ENCODE assay signal across 18 mouse cellular contexts in genomic region chr2:69414539-69414938, GRCm38 (mm10). TPM values are rescaled to one million over a fixed set of nuclear protein-coding genes. Genes with fewer than 3 reads are reported as not detected.
"Had no signal": no experiment of that assay in that cellular context is flagged by ENCODE, and none has a peak within 500 bp of the region (broad histone marks: within the 10 kb centered on the region; RNA-seq: fewer than 3 reads in every experiment).

No protein-coding gene starts in this region.

- H3K4me3 ChIP-seq: layer of hippocampus, adult 2 months; limb, embryonic 13.5 days; liver, embryonic 13.5 days; megakaryocyte, embryonic 14.5 days; midbrain, embryonic 13.5 days; neural tube, embryonic 12.5 days had no signal

- ATAC-seq: midbrain, embryonic 13.5 days had no signal

- H3K36me3 ChIP-seq: limb, embryonic 13.5 days; liver, embryonic 13.5 days; midbrain, embryonic 13.5 days; neural tube, embryonic 12.5 days had no signal

- H3K27me3 ChIP-seq: limb, embryonic 13.5 days; liver, embryonic 13.5 days; neural tube, embryonic 12.5 days had no signal

- DNase-seq: kidney, adult 11 months; kidney, adult 9 months; kidney, postnatal 4 days; left cerebral cortex, postnatal 4 days; liver, embryonic 13.5 days; lung, adult 18-20 months; right cerebral cortex, postnatal 25 days; thymus, postnatal 4 days had no signal

- H3K4me2 ChIP-seq: limb, embryonic 13.5 days; liver, embryonic 13.5 days; midbrain, embryonic 13.5 days; neural tube, embryonic 12.5 days had no signal

- H3K9ac ChIP-seq: limb, embryonic 13.5 days; liver, embryonic 13.5 days; midbrain, embryonic 13.5 days; neural tube, embryonic 12.5 days had no signal

- H3K9me3 ChIP-seq: limb, embryonic 13.5 days; liver, embryonic 13.5 days; midbrain, embryonic 13.5 days; neural tube, embryonic 12.5 days had no signal

- H3K27ac ChIP-seq: kidney, postnatal 0 days; layer of hippocampus, adult 2 months; limb, embryonic 13.5 days; liver, embryonic 13.5 days; midbrain, embryonic 13.5 days; neural tube, embryonic 12.5 days had no signal

- H3K4me1 ChIP-seq: liver, embryonic 13.5 days; megakaryocyte, embryonic 14.5 days had no signal

RNA-seq across cellular contexts. Expression of gene Dhrs9, which starts 34.3 kb away (rescaled TPM):
- total RNA-seq: layer of hippocampus, adult 2 months; layer of hippocampus, postnatal 10 days; left cerebral cortex, postnatal 10 days; left cerebral cortex, postnatal 4 days; midbrain, postnatal 0 days had no signal
- polyA plus RNA-seq: intestine, embryonic 14.5 days; limb, embryonic 13.5 days; midbrain, embryonic 13.5 days; midbrain, postnatal 0 days; neural tube, embryonic 12.5 days had no signal
